Mouse (Mus musculus): ENCODE data around the gene Atg14.

Gene Atg14

GRCm38 (mm10) chr14:47498632-47499031, 71.8 kb downstream of the Atg14 start:
- no peak for DNase-seq

GRCm38 (mm10) chr14:47497166-47497565, 73.3 kb downstream of the Atg14 start:
- no peak for DNase-seq

- no peak for DNase-seq
Observed at GRCm38 (mm10) chr14:47495951-47496350, 74.5 kb downstream of the Atg14 start.

GRCm38 (mm10) chr14:47493592-47494361, 76.7 kb downstream of the Atg14 start:
- DNase-seq = no peak
